Mouse (Mus musculus): ENCODE results near the gene Gtf2h1. TPM values are rescaled to one million over a fixed set of nuclear protein-coding genes. Genes with fewer than 3 reads are reported as not detected.
"Not testable (repeated sequence)": the region's sequence is repeated elsewhere in the genome, so short reads cannot be mapped to it uniquely, and the experiment has no call there.

The Gtf2h1 gene
- polyA plus RNA-seq, 1 experiment from 2014 or later: 33.1 TPM

DNA sequence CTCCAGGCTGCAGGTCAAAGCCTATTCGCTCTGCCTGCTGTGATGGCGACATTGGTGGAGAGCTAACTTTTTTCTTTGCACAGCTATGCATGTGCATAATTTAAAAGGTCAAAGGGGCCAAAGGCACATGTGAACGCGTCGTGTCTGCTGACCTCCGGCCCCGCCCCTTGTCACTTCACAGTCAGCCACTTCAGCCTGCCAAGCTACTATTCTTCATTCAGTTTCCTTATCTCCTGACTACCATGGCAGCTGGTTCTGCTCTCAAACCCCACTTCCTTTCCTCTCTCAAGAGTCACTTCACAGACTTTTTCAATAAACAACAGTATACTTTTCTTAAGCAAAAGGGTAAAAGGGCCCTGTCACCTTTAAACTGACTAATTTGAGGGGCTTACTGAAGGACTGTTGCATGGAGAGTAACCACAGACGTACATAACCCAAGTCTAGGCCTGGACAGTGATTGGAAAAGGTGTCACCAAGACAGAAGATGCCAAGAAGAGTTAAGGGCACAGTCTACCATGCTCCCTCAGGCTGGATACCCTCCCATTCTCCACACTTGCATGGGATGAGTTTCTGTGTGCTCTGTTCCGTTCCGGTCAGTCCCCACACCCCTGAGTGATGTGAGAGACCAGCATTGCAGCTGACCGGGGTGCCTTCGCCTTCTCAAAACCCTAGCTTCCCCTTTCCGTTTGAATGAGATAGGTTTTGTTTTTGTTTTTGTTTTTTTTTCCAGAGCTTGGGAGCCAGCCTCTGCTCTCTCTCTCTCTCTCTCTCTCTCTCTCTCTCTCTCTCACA lies 35.1 kb downstream of the Gtf2h1 start:
- H3K9ac ChIP-seq: no peak overlapping the region
- peaks cover 48% of the 10 kb centered on the region for H3K4me1 ChIP-seq (replicated peaks)
- H3K27me3 ChIP-seq (replicated peaks): no peaks in the 10 kb centered on the region
- H3K27ac ChIP-seq (ENCODE audit: poor library complexity, severe bottlenecking): peak overlapping the region; percentile 87
- H3K36me3 ChIP-seq: no peaks in the 10 kb centered on the region
- no peak overlapping the region for H3K4me2 ChIP-seq
- H3K9me3 ChIP-seq (replicated peaks): no peaks in the 10 kb centered on the region
- WGBS: 30% methylated on average over 13 of the region's 13 CpGs
- no peak overlapping the region for H3K4me3 ChIP-seq
- ATAC-seq (ENCODE audit: insufficient number of reproducible peaks, low FRiP score): peak; percentile 47; the same call in 1 of the 2 replicates

DNA sequence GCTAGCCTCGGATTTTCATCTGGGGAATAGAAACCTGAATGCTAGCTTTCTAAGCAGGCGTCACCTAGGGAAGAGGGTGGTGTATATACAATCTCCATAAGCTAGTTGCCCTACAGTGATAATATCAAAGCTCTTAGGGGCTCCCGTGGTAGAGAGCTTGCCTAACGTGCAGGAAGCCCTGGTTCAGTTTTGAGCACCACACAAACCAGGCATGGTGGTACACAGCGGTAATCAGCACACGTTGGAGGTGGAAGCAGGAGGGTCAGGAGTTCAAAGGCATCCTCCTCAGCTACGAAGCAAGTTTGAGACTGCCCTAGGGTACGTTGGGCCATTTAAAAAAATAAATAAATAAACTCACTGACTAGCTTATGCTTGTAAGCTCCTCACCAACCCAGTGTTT lies 35.8 kb downstream of the Gtf2h1 start:
- no peaks in the 10 kb centered on the region for H3K9me3 ChIP-seq (replicated peaks)
- 66% methylated on average over 8 of the region's 8 CpGs for WGBS
- no peak overlapping the region for H3K9ac ChIP-seq
- H3K4me3 ChIP-seq: no peak overlapping the region
- H3K4me1 ChIP-seq (replicated peaks): peaks cover 48% of the 10 kb centered on the region
- H3K27ac ChIP-seq (ENCODE audit: poor library complexity, severe bottlenecking): peak overlapping the region; percentile 87
- H3K27me3 ChIP-seq (replicated peaks): no peaks in the 10 kb centered on the region
- H3K4me2 ChIP-seq: no peak overlapping the region
- ATAC-seq (ENCODE audit: insufficient number of reproducible peaks, low FRiP score): no peak
- no peaks in the 10 kb centered on the region for H3K36me3 ChIP-seq

DNA sequence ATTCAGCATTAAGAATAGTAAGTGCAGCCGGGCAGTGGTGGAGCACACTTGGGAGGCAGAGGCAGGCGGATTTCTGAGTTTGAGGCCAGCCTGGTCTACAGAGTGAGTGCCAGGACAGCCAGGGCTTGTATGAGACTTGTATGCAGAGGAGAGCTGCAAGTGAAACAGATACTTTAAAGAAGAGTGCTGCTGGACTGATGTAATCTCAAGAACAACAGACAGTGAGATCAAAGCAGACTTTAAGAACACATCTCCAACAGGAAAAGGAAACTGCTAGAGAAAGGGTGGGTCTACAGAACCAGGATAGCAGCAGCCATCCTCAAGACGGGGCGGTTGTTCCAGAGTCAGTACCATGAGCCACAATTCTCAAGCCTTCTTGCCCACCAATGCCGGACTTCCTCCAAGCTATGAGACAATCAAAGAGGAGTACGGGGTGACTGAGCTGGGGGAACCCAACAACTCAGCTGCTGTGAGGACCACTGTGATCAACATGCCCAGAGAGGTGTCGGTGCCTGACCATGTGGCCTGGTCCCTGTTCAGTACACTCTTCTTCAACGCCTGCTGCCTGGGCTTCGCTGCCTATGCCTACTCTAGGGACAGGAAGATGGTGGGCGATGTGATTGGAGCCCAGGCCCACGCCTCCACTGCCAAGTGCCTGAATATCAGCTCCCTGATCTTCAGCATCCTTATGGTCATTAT lies 36.4 kb downstream of the Gtf2h1 start:
- not testable (repeated sequence) for H3K36me3 ChIP-seq; H3K27me3 ChIP-seq (replicated peaks); H3K9ac ChIP-seq; H3K9me3 ChIP-seq (replicated peaks); H3K4me3 ChIP-seq; H3K27ac ChIP-seq (ENCODE audit: poor library complexity, severe bottlenecking); H3K4me2 ChIP-seq; ATAC-seq (ENCODE audit: insufficient number of reproducible peaks, low FRiP score)
- WGBS: 83% methylated on average over 11 of the region's 11 CpGs
- peaks cover 44% of the 10 kb centered on the region for H3K4me1 ChIP-seq (replicated peaks)

DNA sequence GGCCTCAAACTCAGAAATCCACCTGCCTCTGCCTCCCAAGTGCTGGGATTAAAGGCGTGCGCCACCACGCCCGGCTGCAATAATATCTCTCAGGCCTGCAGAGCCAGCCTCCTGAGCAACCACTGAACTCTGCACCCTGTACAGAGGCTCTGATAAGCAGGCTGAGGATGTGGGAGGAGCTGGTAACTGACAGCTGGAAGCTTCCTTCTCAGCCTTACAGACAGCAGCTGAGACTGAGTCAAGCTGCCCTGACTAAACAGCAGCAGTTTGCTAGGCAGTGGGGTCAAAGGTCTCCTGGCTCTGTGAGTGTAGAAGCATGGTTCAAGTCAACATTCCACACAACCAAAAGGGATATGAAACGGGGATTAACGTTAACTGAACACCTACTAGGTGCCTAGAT lies 37.4 kb downstream of the Gtf2h1 start:
- H3K4me3 ChIP-seq: no peak overlapping the region
- peak; percentile 74 for ATAC-seq (ENCODE audit: insufficient number of reproducible peaks, low FRiP score)
- no peak overlapping the region; the same call in 1 of the 2 replicates for H3K27ac ChIP-seq (ENCODE audit: poor library complexity, severe bottlenecking)
- H3K9me3 ChIP-seq (replicated peaks): no peaks in the 10 kb centered on the region
- no peaks in the 10 kb centered on the region for H3K27me3 ChIP-seq (replicated peaks)
- no peak overlapping the region for H3K9ac ChIP-seq
- no peaks in the 10 kb centered on the region for H3K36me3 ChIP-seq
- H3K4me2 ChIP-seq: no peak overlapping the region
- 20% methylated on average over 6 of the region's 6 CpGs for WGBS
- peaks cover 41% of the 10 kb centered on the region for H3K4me1 ChIP-seq (replicated peaks)

DNA sequence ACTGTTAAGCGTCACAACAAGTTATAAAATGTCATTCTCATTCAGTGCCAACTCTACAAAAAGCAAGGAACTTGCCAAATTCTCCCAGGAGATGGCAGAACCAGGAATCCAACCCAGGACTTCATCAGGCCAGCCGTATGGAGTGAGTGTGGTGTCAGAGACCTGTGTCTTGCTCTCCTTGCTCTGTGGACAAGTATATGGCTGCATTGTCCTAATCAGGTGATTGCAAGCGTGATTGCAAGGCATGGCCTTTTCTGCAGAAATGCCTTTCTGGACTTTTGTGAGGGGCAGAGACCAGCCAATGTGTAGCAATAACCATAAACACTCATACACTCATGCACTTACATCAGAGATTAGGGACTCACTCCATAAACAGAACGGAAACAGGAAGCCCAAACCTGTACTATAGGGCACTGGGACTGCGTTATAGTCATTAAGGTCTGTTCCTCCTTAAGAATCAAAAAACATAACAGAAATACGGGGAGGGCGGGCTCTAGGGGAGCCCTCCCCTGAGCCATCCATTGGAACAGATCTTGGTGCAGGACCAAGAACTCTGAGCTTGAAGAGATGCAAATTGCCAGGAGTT lies 37.9 kb downstream of the Gtf2h1 start:
- peaks cover 46% of the 10 kb centered on the region for H3K4me1 ChIP-seq (replicated peaks)
- no peak overlapping the region for H3K9ac ChIP-seq
- H3K27me3 ChIP-seq (replicated peaks): no peaks in the 10 kb centered on the region
- peak overlapping the region; percentile 14; the same call in 1 of the 2 replicates for H3K27ac ChIP-seq (ENCODE audit: poor library complexity, severe bottlenecking)
- no peaks in the 10 kb centered on the region for H3K9me3 ChIP-seq (replicated peaks)
- no peak for ATAC-seq (ENCODE audit: insufficient number of reproducible peaks, low FRiP score)
- no peak overlapping the region for H3K4me2 ChIP-seq
- H3K4me3 ChIP-seq: no peak overlapping the region
- H3K36me3 ChIP-seq: no peaks in the 10 kb centered on the region
- 82% methylated on average over 7 of the region's 7 CpGs for WGBS

DNA sequence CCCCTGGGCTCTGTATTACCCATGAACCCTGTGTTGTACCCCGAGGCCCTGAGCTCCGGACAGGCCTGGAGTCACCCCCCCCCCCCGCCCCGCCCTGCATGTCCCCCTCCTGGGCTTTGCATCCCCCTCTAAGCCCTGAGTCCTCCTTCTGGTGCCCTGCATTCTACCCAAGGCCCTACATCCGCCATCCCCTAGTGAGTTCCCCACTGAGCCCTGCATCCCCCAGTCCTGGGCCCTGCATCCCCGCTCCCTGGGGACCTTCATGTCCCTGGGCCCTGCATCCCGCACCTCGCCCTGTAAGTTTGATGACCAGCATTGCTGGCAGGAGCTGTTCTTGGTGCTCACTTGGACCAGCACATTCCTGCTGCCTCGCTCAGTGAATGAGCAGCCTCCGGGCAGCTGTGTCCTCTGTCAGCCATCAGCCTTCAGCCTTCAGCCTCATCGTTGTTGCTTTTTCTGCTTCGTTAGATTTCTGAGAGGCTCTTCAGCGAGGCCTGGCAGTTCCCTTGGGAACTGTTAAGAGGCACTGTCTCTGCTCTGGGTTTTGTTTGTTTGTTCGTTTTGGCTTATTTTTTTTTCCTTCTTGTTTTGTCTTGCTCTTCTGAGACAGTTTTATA lies 39.2 kb downstream of the Gtf2h1 start:
- H3K36me3 ChIP-seq: no peaks in the 10 kb centered on the region
- no peak for ATAC-seq (ENCODE audit: insufficient number of reproducible peaks, low FRiP score)
- 43% methylated on average over 14 of the region's 14 CpGs for whole genome bisulfite sequencing

DNA sequence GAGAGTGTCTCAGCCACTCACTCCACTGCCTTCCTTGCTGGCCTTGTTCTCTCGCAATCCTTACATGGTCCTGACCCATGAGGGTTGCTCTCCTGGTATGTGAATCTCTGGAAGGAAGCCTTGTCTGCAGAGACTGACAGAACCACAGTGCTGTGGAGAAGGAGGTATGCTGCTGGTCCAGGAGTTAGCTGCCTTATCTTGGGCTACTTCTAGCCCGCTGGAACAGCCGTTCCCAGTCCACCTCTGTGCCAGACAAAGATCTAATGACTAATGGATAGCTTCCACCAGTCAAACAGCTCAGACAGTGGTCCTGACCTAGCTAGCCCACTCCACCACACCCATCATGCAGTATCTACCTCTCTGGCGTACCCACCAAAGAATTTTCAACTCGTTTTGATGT lies 40.5 kb downstream of the Gtf2h1 start:
- H3K27me3 ChIP-seq (replicated peaks): no peaks in the 10 kb centered on the region
- H3K9me3 ChIP-seq (replicated peaks): no peaks in the 10 kb centered on the region
- 68% methylated on average over 5 of the region's 5 CpGs for WGBS
- ATAC-seq (ENCODE audit: insufficient number of reproducible peaks, low FRiP score): no peak
- H3K4me3 ChIP-seq: no peak overlapping the region
- H3K27ac ChIP-seq (ENCODE audit: poor library complexity, severe bottlenecking): no peak overlapping the region
- H3K9ac ChIP-seq: no peak overlapping the region
- peaks cover 51% of the 10 kb centered on the region for H3K4me1 ChIP-seq (replicated peaks)
- H3K4me2 ChIP-seq: no peak overlapping the region
- no peaks in the 10 kb centered on the region for H3K36me3 ChIP-seq

More for the DNA sequence above, 39.2 kb downstream of the Gtf2h1 start:
- Histone ChIP-seq H3K4me1 (replicated peaks) (peaks cover 55% of the 10 kb centered on the region), H3K9ac (no peak overlapping the region), H3K4me2 (no peak overlapping the region), H3K27ac (ENCODE audit: poor library complexity, severe bottlenecking) (no peak overlapping the region), H3K9me3 (replicated peaks) (no peaks in the 10 kb centered on the region), H3K27me3 (replicated peaks) (no peaks in the 10 kb centered on the region), H3K4me3 (no peak overlapping the region)

DNA sequence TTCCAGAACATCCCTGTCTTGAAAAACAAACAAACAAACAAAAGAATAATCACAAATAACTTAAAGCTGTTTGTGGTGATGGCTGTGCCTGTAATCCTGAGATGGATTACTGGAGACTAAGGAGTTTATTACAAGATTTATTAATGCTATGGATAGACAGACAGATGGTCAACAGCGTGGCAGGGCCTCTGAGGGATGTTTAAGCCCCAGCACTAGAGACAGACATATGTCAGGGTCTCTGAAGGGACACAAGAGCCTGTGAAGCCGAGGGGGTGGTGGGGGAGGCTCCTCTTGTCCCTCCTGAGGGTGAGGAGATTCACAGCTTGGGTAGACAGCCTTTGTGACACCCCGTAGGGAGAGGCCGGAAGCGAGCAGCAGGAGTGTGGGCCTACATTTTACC lies 41.2 kb downstream of the Gtf2h1 start:
- 72% methylated on average over 5 of the region's 5 CpGs for WGBS
- no peaks in the 10 kb centered on the region for H3K27me3 ChIP-seq (replicated peaks)
- no peak for ATAC-seq (ENCODE audit: insufficient number of reproducible peaks, low FRiP score)

DNA sequence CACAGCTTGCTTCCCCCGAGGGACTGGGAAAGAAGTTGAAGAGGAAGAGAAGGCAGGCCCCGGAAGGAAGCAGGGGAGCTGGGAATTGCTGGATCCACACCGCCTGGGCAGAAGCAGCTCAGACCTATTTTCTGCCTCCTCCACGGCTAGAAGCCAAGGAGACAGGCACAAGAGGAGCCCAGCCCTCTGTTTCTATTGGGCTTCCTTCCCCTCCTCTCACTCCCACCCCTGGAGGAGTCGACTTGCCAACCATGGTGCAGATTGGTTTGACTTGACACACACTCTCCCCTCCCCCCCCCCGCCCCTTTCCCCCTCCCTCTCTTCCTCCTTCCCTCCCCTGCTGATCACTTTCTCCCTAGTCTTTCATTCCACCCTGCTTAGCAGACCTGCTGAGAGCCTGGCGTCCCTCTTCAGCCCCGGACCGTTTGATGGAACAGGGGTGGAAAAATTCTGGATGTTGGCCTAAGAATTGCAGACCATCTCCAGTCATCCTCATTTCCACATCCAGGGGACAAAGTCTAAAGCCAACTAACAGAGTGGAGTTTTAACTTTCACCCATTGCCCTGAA lies 42.3 kb downstream of the Gtf2h1 start:
- peak overlapping the region; percentile 59 for H3K27ac ChIP-seq (ENCODE audit: poor library complexity, severe bottlenecking)
- 9% methylated on average over 9 of the region's 9 CpGs for WGBS
- H3K4me2 ChIP-seq: peak overlapping the region; percentile 23
- H3K27me3 ChIP-seq (replicated peaks): no peaks in the 10 kb centered on the region
- no peaks in the 10 kb centered on the region for H3K36me3 ChIP-seq
- peak overlapping the region; percentile 57 for H3K9ac ChIP-seq
- no peak overlapping the region for H3K4me3 ChIP-seq
- no peaks in the 10 kb centered on the region for H3K9me3 ChIP-seq (replicated peaks)
- H3K4me1 ChIP-seq (replicated peaks): peaks cover 52% of the 10 kb centered on the region
- peak; percentile 72; the same call in 1 of the 2 replicates for ATAC-seq (ENCODE audit: insufficient number of reproducible peaks, low FRiP score)

More for the DNA sequence above, 41.2 kb downstream of the Gtf2h1 start:
- peaks cover 53% of the 10 kb centered on the region for H3K4me1 ChIP-seq (replicated peaks)
- H3K9ac ChIP-seq: no peak overlapping the region
- H3K9me3 ChIP-seq (replicated peaks): no peaks in the 10 kb centered on the region
- H3K27ac ChIP-seq (ENCODE audit: poor library complexity, severe bottlenecking): no peak overlapping the region
- H3K36me3 ChIP-seq: no peaks in the 10 kb centered on the region
- H3K4me3 ChIP-seq: no peak overlapping the region
- H3K4me2 ChIP-seq: no peak overlapping the region

DNA sequence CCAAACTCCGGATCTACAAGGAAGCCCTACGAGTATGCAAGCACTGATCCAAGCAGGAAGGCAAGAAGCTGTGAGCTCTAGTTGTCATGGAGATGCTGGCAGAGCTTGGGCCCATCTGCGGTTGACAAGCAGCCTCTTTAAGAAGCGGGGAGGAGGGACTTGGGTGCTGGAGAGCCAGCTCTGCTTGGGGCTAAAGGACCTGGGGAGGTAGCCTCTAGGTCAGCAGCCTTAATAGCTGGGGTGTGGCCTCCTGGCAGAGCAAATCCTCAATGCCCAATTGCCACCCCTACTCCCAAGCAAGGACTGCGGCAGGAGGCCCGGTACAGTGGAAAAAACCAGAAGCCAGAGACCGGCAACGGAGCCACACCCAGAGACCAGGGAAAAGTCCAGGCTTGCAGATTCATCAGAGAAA lies 43.0 kb downstream of the Gtf2h1 start:
- Histone ChIP-seq H3K36me3 (no peaks in the 10 kb centered on the region), H3K27me3 (replicated peaks) (peaks cover 4% of the 10 kb centered on the region; the same call in 1 of the 2 replicates), H3K9ac (no peak overlapping the region), H3K9me3 (replicated peaks) (no peaks in the 10 kb centered on the region), H3K27ac (ENCODE audit: poor library complexity, severe bottlenecking) (peak overlapping the region; percentile 59), H3K4me2 (0 out of 2 replicates have a peak overlapping the region, but pooled peaks have one; percentile 23), H3K4me3 (no peak overlapping the region), H3K4me1 (replicated peaks) (peaks cover 45% of the 10 kb centered on the region)
- 12% methylated on average over 8 of the region's 8 CpGs for WGBS
- ATAC-seq (ENCODE audit: insufficient number of reproducible peaks, low FRiP score): peak; percentile 20; the same call in 1 of the 2 replicates

All from heart, embryonic 12.5 days (tissue).